Mouse (Mus musculus) heart, postnatal 0 days (tissue): ENCODE results near the gene Vmn2r23. TPM values are rescaled to one million over a fixed set of nuclear protein-coding genes. Genes with fewer than 3 reads are reported as not detected.
"Not testable (repeated sequence)": the region's sequence is repeated elsewhere in the genome, so short reads cannot be mapped to it uniquely, and the experiment has no call there.

ENCODE experiments used
- ATAC-seq: fragments of 200-750 bp; cut with Nextera tagmentation; 2 replicates; pipeline ENCODE4 v1.8.0; 2017; ENCODE audit warnings: low read depth, moderate number of reproducible peaks, moderate library complexity; ENCODE audit not compliant: insufficient read depth
- DNase-seq: peaks from one replicate; pipeline ENCODE4 v3.0.0-alpha.2; 2016; ENCODE audit warnings: low spot score
- H3K27ac ChIP-seq: fragments of 300-500 bp; sonication (generic); 2 replicates; pipeline ENCODE4 v1.5.1; 2014; ENCODE audit warnings: low read depth, mild to moderate bottlenecking
- H3K27me3 ChIP-seq: fragments of 300-500 bp; sonication (generic); 2 replicates; pipeline ENCODE4 v1.6.1; 2014; ENCODE audit warnings: low read length, mixed read lengths; ENCODE audit not compliant: control insufficient read depth, insufficient read depth
- H3K36me3 ChIP-seq: fragments of 300-500 bp; sonication (generic); replicated peaks from 2 replicates; pipeline ENCODE4 v1.6.1; 2014; ENCODE audit warnings: low read length, mixed read lengths; ENCODE audit not compliant: control insufficient read depth, insufficient read depth
- H3K4me1 ChIP-seq: fragments of 300-500 bp; sonication (generic); 2 replicates; pipeline ENCODE4 v1.6.1; 2014; ENCODE audit warnings: antibody characterized with exemption; ENCODE audit not compliant: control insufficient read depth, insufficient read depth
- H3K4me2 ChIP-seq: fragments of 300-500 bp; sonication (generic); 2 replicates; pipeline ENCODE4 v1.6.1; 2014; ENCODE audit warnings: low read depth, mild to moderate bottlenecking, low read length, moderate library complexity
- H3K4me3 ChIP-seq: fragments of 300-500 bp; sonication (generic); 2 replicates; pipeline ENCODE4 v1.5.1; 2014; ENCODE audit warnings: low read depth, low read length
- H3K9ac ChIP-seq: fragments of 300-500 bp; sonication (generic); replicated peaks from 2 replicates; pipeline ENCODE4 v1.6.1; 2014; ENCODE audit warnings: low read depth, low read length, mixed read lengths
- H3K9me3 ChIP-seq: fragments of 300-500 bp; sonication (generic); replicated peaks from 2 replicates; pipeline ENCODE4 v1.6.1; 2016; ENCODE audit warnings: low read length; ENCODE audit not compliant: control insufficient read depth
- CTCF ChIP-seq: IDR thresholded peaks from 2 replicates; pipeline ENCODE4 v1.5.1; 2016; ENCODE audit warnings: antibody characterized with exemption, control low read depth, low read depth
- EP300 ChIP-seq: IDR thresholded peaks from 2 replicates; pipeline ENCODE4 v1.6.1; 2016; ENCODE audit warnings: antibody characterized with exemption, low read depth
- WGBS: fragments of 180-500 bp; shearing (Covaris S2); extraction: QIAGEN DNeasy Blood & Tissue Kit; methylation state at CpG from one replicate; pipeline ENCODE4 v1.1.7; 2014; 5-methylcytosine and 5-hydroxymethylcytosine counted together
- polyA plus RNA-seq: library from polyadenylated mRNA; unstranded; fragments of >200 nt; fragmentation: Nextera tagmentation; extraction: Ambion mirVana; gene quantifications from 2 replicates; pipeline ENCODE4 v1.2.1, GENCODE M21; 2015
- total RNA-seq: library from RNA; depleted of rRNA; stranded (reverse); fragments of >200 nt; gene quantifications from 2 replicates; pipeline ENCODE4 v1.2.3, GENCODE M21; 2014; ENCODE audit warnings: low replicate concordance; rRNA removed

The Vmn2r23 gene
- total RNA-seq (not detected in 2 replicates), polyA plus RNA-seq (not detected in 2 replicates)

GRCm38 (mm10) chr6:123702370-123702769, at the start of gene Vmn2r23:
TSS of gene Vmn2r23 (plus strand) at chr6:123702670.
- H3K4me2 ChIP-seq, result no peak within 1 kb of the TSS
- H3K4me3 ChIP-seq, result no peak within 1 kb of the TSS
- DNase-seq (no peak), ATAC-seq (no peak)
- no peaks in the 10 kb centered on the region for H3K36me3 ChIP-seq
- H3K4me1 ChIP-seq, result no peaks in the 10 kb centered on the region
- H3K9me3 ChIP-seq, result no peaks in the 10 kb centered on the region
- no peak within 1 kb of the TSS for H3K9ac ChIP-seq
- H3K27ac ChIP-seq, result no peak within 1 kb of the TSS
- H3K27me3 ChIP-seq, result no peaks in the 10 kb centered on the region
- TF ChIP-seq CTCF (no peak), EP300 (no peak)
- WGBS, result 59% methylated on average over 1 of the region's 1 CpGs

GRCm38 (mm10) chr6:123657040-123657439, 45.4 kb upstream of the Vmn2r23 start:
- no peak overlapping the region for H3K4me3 ChIP-seq
- H3K27me3 ChIP-seq, result no peaks in the 10 kb centered on the region
- no peak overlapping the region for H3K27ac ChIP-seq
- H3K9me3 ChIP-seq, result no peaks in the 10 kb centered on the region
- no peak overlapping the region for H3K4me2 ChIP-seq
- DNase-seq, result peak; percentile 8
- no peak for ATAC-seq
- TF ChIP-seq EP300, result no peak
- TF ChIP-seq CTCF, result peak; percentile 19
- WGBS, result 47% methylated on average over 6 of the region's 6 CpGs
- no peaks in the 10 kb centered on the region for H3K36me3 ChIP-seq
- no peaks in the 10 kb centered on the region for H3K4me1 ChIP-seq
- H3K9ac ChIP-seq, result no peak overlapping the region

DNA sequence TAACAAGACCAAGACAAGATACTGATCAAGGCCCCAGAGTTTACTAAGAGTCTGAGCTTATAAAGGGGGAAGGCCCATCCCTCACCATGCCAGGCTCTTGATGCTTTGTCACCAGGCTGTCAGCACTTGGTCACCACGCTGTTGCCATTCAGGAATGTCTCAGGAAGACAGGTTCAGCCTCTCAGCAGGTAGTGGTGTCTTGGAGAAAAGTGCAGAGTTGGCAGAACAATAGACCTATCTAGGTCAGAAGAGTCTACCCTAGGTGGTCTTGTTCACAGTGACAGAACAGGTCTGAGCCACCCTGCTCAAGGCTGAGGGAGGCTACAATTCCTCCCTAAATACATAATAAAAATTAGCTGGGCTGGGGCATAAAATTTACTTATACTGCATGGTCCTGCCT, 5.8 kb upstream of the Vmn2r23 start:
- not testable (repeated sequence) for ATAC-seq, H3K9me3 ChIP-seq, DNase-seq

GRCm38 (mm10) chr6:123697213-123697612, 5.3 kb upstream of the Vmn2r23 start:
- TF ChIP-seq CTCF, result no peak
- TF ChIP-seq EP300, result no peak
- ATAC-seq, result no peak
- no peaks in the 10 kb centered on the region for H3K27me3 ChIP-seq

More for the DNA sequence above, 5.8 kb upstream of the Vmn2r23 start:
- not testable (repeated sequence) for H3K4me3 ChIP-seq, H3K4me2 ChIP-seq, H3K36me3 ChIP-seq, H3K4me1 ChIP-seq, H3K27ac ChIP-seq, H3K27me3 ChIP-seq, H3K9ac ChIP-seq
- 24% methylated on average over 1 of the region's 1 CpGs for WGBS

DNA sequence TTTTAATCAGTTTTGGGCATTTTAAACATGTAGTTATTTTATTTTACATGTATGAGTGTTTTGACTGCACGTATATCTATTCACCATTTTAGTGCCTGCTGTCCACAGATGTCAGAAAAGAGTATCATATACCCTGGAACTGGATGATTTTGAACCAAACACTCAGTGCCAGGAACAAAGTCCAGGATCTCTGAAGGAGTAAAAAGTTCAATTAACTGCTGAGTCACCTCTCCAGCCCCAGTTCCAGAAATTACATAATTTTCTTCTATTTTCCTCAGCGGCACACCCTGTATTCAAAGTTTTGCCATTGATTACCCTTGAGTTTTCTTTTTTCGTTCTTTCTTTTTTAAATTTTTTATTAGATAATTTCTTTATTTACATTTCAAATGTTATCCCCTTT, 67.6 kb downstream of the Vmn2r23 start:
- H3K4me2 ChIP-seq, result no peak overlapping the region
- no peaks in the 10 kb centered on the region for H3K9me3 ChIP-seq
- ATAC-seq (no peak), DNase-seq (no peak)
- H3K27me3 ChIP-seq, result no peaks in the 10 kb centered on the region
- H3K27ac ChIP-seq, result no peak overlapping the region
- no peaks in the 10 kb centered on the region for H3K4me1 ChIP-seq
- TF ChIP-seq CTCF, result no peak
- TF ChIP-seq EP300, result no peak
- no peak overlapping the region for H3K4me3 ChIP-seq
- H3K36me3 ChIP-seq, result no peaks in the 10 kb centered on the region
- H3K9ac ChIP-seq, result no peak overlapping the region
- 72% methylated on average over 3 of the region's 3 CpGs for WGBS

More at GRCm38 (mm10) chr6:123697213-123697612, 5.3 kb upstream of the Vmn2r23 start:
- Histone ChIP-seq H3K4me3 (no peak overlapping the region), H3K36me3 (no peaks in the 10 kb centered on the region), H3K9me3 (no peaks in the 10 kb centered on the region), H3K27ac (no peak overlapping the region), H3K9ac (no peak overlapping the region), H3K4me1 (no peaks in the 10 kb centered on the region), H3K4me2 (no peak overlapping the region)
- no peak for DNase-seq

DNA sequence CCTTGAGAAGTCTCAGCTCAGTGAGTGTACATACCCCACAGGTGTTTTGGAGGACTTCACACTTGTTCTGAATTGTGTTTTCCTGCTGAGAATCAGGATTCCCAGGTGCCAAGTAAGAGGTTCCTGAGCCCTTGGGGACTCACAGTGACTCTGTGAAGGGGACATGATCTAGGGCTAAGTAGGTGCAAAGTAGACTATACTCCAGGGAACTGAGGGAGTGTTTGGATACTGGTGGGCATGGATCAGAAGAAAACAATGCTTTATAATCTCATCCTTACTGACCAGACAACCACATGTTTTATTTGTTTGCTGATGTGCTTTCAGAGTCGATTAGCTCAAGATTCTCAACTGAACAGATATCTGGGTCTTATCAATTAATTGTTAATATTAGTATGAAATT, 76.1 kb downstream of the Vmn2r23 start, which contains the start of gene Vmn2r24:
Vmn2r24 (plus strand) TSS at position 301 of the 400 bp plus-strand sequence.
- DNase-seq (no peak), ATAC-seq (no peak)
- H3K9ac ChIP-seq, result no peak within 1 kb of the TSS
- TF ChIP-seq EP300, result no peak
- no peak for TF ChIP-seq CTCF
- no peak within 1 kb of the TSS for H3K27ac ChIP-seq
- no peaks in the 10 kb centered on the region for H3K9me3 ChIP-seq
- WGBS, result 45% methylated on average over 1 of the region's 1 CpGs
- no peak within 1 kb of the TSS for H3K4me3 ChIP-seq
- H3K27me3 ChIP-seq, result no peaks in the 10 kb centered on the region
- no peaks in the 10 kb centered on the region for H3K4me1 ChIP-seq
- H3K36me3 ChIP-seq, result no peaks in the 10 kb centered on the region
- H3K4me2 ChIP-seq, result no peak within 1 kb of the TSS
